Mouse (Mus musculus): ENCODE measurements around the gene Cript.

Cript gene

GRCm38 (mm10) chr17:87025269-87025949, at the start of gene Cript, which contains the start of gene Pigf:
Gene Cript, plus strand, starts transcription at chr17:87025550.
Gene Pigf, minus strand, starts transcription at chr17:87025406.
- peak; percentile 96 for DNase-seq (ENCODE audit: low read depth, low spot score)

- DNase-seq (ENCODE audit: low read depth, low spot score): no peak
Observed at GRCm38 (mm10) chr17:86976387-86976786, 49.0 kb upstream of the Cript start.

GRCm38 (mm10) chr17:86978496-86978895, 46.9 kb upstream of the Cript start:
- DNase-seq (ENCODE audit: low read depth, low spot score): no peak

GRCm38 (mm10) chr17:86981205-86981604, 44.1 kb upstream of the Cript start:
- no peak for DNase-seq (ENCODE audit: low read depth, low spot score)

- no peak for DNase-seq (ENCODE audit: low read depth, low spot score)
Observed at GRCm38 (mm10) chr17:86981701-86982100, 43.6 kb upstream of the Cript start.

- peak; percentile 86 for DNase-seq (ENCODE audit: low read depth, low spot score)
Observed at GRCm38 (mm10) chr17:86982497-86982896, 42.9 kb upstream of the Cript start.

GRCm38 (mm10) chr17:86986449-86987138, 38.8 kb upstream of the Cript start:
- no peak for DNase-seq (ENCODE audit: low read depth, low spot score)

GRCm38 (mm10) chr17:86988161-86988560, 37.2 kb upstream of the Cript start:
- DNase-seq (ENCODE audit: low read depth, low spot score): no peak

GRCm38 (mm10) chr17:86988601-86989184, 36.7 kb upstream of the Cript start:
- DNase-seq (ENCODE audit: low read depth, low spot score): peak; percentile 57

- no peak for DNase-seq (ENCODE audit: low read depth, low spot score)
Observed at GRCm38 (mm10) chr17:86991306-86991705, 34.0 kb upstream of the Cript start.

GRCm38 (mm10) chr17:86997323-86997722, 28.0 kb upstream of the Cript start:
- no peak for DNase-seq (ENCODE audit: low read depth, low spot score)

- no peak for DNase-seq (ENCODE audit: low read depth, low spot score)
Observed at GRCm38 (mm10) chr17:87008950-87009349, 16.4 kb upstream of the Cript start.

- DNase-seq (ENCODE audit: low read depth, low spot score): no peak
Observed at GRCm38 (mm10) chr17:87011301-87012019, 13.9 kb upstream of the Cript start.

GRCm38 (mm10) chr17:87019692-87020091, 5.7 kb upstream of the Cript start:
- no peak for DNase-seq (ENCODE audit: low read depth, low spot score)

GRCm38 (mm10) chr17:87024491-87025242, 683 bp upstream of the Cript start:
- DNase-seq (ENCODE audit: low read depth, low spot score): no peak

GRCm38 (mm10) chr17:87036141-87037073, 11.1 kb downstream of the Cript start:
- peak; percentile 28 for DNase-seq (ENCODE audit: low read depth, low spot score)

GRCm38 (mm10) chr17:87038496-87038895, 13.1 kb downstream of the Cript start:
- no peak for DNase-seq (ENCODE audit: low read depth, low spot score)

- DNase-seq (ENCODE audit: low read depth, low spot score): no peak
Observed at GRCm38 (mm10) chr17:87041739-87042138, 16.4 kb downstream of the Cript start.

- peak; percentile 91 for DNase-seq (ENCODE audit: low read depth, low spot score)
Observed at GRCm38 (mm10) chr17:87044364-87044763, 19.0 kb downstream of the Cript start.

GRCm38 (mm10) chr17:87044796-87045195, 19.4 kb downstream of the Cript start:
- no peak for DNase-seq (ENCODE audit: low read depth, low spot score)

Measured in skeletal muscle tissue, adult 2 months (tissue).